Mouse (Mus musculus) gastrocnemius, adult 2 months (tissue): ENCODE data around the gene Kmt2e. TPM values are rescaled to one million over a fixed set of nuclear protein-coding genes. Genes with fewer than 3 reads are reported as not detected.

Experiments
- DNase-seq: peaks from one replicate; pipeline ENCODE4 v3.0.0; 2022
- H3K27ac ChIP-seq: fragments of 200-600 bp; 2 replicates; pipeline ENCODE4 v1.8.1; 2022; ENCODE audit warnings: mild to moderate bottlenecking
- H3K4me3 ChIP-seq: fragments of 200-600 bp; 2 replicates; pipeline ENCODE4 v1.8.1; 2022; ENCODE audit warnings: mild to moderate bottlenecking, moderate library complexity
- CTCF ChIP-seq: fragments of 200-600 bp; IDR thresholded peaks from 2 replicates; pipeline ENCODE4 v1.8.1; 2022; ENCODE audit warnings: antibody characterized with exemption, mild to moderate bottlenecking, moderate library complexity
- intact Hi-C: fragments of 180-260 bp; cut with DNase I; formaldehyde crosslinking; loops from one replicate; pipeline ENCODE4 v1.15.1; 2025
- total RNA-seq, 2 experiments: library from RNA; stranded (reverse); gene quantifications; 2 replicates each; pipeline ENCODE4 v1.2.3; 2021

Kmt2e gene
- total RNA-seq, 2 experiments from 2014 or later, result 26.4 to 28.4 TPM

DNA sequence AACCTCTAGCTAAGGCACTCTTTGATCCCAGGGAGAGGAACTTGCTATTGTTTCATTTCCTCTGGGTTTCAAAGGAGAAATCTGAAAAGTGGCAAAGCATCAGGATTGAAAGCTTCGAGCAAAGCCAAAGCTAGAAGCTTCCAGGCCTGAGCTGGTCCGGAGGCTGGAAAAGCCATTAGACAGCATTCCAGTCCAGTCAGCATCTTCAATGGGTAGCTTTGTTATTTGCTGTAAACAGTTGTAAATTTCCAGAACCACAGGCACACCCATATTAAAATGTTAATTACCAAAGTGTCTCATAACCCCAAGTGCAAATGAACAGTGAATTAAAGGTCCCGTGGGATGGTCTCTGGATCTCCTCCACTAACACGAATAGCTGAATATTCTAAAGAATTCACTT lies 21.2 kb upstream of the Kmt2e start:
- peak; percentile 41 for DNase-seq
- peak overlapping the region; percentile 97 for H3K27ac ChIP-seq
- peak overlapping the region; percentile 1 for H3K4me3 ChIP-seq
- no peak for TF ChIP-seq CTCF
- intact Hi-C loops, result no loop called here

DNA sequence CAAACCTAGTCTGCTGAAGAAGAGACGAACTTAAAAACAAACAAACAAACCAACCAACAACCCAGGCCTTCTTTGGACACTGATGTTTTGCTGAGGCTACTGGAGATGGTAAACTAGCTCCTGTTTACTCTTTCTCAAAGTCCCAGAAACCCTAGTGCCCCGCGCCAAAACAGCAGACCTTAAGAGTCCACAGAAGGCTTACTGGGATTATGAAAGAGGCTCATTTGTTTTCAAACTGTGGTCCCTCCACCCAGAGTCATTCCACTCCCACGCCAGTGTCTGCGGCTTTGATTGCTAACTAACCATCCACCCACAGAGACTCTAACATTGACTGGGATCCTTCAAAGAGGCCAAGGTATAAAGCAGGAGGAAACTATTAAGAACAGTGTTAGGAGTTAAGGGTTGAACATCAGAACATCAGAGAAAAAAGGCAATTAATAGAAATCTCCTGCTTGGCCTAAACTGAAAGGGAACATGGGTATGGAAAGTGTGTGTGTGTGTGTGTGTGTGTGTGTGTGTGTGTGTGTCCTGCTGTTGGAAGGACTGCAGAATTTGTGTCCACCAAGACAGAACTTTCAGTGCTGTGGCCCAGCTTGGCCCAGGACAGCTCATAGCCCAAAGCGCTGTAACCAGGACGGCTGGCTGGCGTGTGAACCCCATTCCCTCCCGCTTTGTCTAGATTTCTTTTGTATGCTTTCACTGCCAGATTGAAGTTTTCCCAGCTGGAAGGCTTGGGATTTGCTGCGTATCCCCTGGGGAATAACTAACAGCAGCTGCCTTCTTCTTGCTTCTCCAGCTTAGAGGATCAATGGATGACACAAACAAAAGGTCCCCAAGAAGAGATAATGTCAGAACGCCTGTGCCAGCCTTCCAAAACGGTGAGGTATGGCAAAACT lies 20.4 kb upstream of the Kmt2e start:
- no peak for TF ChIP-seq CTCF
- Histone ChIP-seq H3K4me3 (peak overlapping the region; percentile 87), H3K27ac (peak overlapping the region; percentile 97)
- DNase-seq, result peak; percentile 75
- intact Hi-C loops, result no loop called here

DNA sequence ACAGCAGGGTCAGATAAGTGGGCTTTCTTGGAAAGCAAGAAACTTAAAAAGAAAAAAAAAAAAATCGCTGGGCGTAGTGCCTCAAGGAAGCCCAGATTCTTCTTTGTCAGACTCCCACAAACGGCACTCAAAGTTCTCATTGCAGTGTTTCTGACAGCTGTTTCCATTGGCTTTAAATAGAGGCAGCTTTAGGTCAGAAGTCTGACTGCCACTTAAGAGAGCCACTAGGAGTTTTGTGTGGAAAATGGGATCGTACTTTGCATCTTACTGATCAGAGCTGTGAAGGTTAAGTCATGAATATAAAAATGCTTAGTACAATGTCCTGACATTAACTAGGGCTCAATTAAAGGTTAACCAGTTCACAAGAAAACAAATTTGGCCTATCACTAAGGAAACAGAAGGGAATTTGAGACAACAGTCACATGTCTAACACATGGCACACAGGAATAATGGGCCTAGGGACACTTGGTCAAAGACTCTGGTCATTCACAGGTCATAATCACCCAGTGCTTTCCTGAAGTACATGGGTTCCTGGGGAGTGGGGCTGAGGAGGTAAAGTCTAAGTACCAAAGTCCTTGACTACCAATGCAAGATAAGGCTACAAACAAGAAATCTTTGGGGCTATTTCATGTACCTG lies 19.6 kb upstream of the Kmt2e start:
- H3K4me3 ChIP-seq, result peak overlapping the region; percentile 87
- intact Hi-C loops, result no loop called here
- no peak for TF ChIP-seq CTCF
- H3K27ac ChIP-seq, result peak overlapping the region; percentile 97
- no peak for DNase-seq

DNA sequence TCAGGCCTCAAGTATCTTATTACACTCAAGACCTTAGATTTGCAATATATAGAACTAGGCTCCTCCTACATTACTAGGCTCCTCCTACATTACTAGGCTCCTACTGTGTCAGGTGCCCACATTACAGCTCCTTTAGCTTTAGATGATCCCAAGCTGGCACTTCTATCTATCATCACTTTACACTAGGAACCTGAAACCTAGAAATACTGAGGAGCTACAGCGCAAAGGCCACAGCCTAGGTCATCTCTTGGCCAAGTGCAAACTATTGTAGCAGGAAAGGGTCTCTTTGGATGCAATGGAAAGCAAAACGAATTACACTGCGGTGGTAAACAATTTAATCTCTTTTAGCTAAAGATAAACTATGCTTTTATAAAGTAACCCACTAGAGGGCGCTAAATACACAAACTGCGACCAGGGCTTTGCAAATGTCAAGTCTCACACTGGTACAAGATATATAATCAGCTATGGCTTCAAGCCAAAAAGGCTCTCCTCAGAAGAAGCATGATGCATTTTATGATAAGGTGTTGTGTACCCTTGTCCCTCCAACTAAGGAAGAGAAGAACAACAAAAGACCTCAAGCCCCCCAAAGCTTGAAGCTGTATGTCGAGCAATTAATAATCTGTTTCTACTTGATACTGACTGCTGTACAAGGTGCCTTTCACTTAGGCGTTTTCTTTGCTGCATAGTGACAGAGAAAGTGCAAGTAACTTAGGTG lies 18.5 kb upstream of the Kmt2e start:
- Histone ChIP-seq H3K27ac (peak overlapping the region; percentile 97), H3K4me3 (peak overlapping the region; percentile 87)
- intact Hi-C loops, result loop anchor here (2.0 kb wide), 1 partner anchor 77 kb away; no protein-coding TSS in a partner anchor
- no peak for DNase-seq
- TF ChIP-seq CTCF, result peak; percentile 87

DNA sequence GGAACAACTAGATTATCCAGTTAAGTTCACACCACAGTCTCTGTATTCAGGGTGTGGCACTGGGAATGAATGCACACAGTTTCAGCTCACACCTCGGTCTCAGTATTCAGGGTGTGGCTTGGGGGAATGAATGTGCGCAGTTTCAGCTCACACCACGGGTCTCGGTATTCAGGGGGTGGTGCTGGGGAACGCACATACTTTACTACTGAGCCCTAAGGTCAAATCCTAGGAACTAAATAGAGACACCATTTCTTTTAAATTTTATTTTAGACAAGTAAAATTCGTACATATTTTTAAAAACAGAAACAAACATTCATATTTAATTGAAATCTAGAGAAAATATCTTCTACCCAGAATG lies 18.0 kb upstream of the Kmt2e start:
- intact Hi-C loops, result loop anchor here (2.0 kb wide), 1 partner anchor 77 kb away; no protein-coding TSS in a partner anchor
- Histone ChIP-seq H3K27ac (peak overlapping the region; percentile 97), H3K4me3 (peak overlapping the region; percentile 87)
- no peak for TF ChIP-seq CTCF
- DNase-seq, result peak; percentile 53

DNA sequence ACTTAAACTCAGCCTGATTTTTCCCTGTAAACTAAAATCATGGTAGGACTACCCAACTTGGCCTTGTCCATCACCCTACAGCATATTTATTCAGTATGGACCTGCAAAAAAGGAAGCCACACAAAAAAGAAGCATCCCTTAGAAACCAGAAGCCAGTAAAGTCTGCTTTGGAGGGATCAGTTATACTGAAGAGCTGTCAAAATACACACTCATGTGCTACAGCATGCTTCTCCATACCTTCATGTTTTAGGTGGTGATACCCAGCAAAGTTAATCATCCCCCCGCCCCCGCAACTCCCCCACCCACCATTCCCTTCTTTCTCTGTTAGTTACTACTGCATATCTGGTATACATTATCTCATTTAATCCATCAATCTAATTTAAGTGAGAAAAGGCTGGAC lies 16.5 kb upstream of the Kmt2e start:
- intact Hi-C loops, result loop anchor here (1.0 to 2.0 kb wide), 2 partner anchors 15 to 75 kb away; no protein-coding TSS in a partner anchor
- Histone ChIP-seq H3K4me3 (peak overlapping the region; percentile 87), H3K27ac (peak overlapping the region; percentile 97)
- TF ChIP-seq CTCF, result no peak
- no peak for DNase-seq

DNA sequence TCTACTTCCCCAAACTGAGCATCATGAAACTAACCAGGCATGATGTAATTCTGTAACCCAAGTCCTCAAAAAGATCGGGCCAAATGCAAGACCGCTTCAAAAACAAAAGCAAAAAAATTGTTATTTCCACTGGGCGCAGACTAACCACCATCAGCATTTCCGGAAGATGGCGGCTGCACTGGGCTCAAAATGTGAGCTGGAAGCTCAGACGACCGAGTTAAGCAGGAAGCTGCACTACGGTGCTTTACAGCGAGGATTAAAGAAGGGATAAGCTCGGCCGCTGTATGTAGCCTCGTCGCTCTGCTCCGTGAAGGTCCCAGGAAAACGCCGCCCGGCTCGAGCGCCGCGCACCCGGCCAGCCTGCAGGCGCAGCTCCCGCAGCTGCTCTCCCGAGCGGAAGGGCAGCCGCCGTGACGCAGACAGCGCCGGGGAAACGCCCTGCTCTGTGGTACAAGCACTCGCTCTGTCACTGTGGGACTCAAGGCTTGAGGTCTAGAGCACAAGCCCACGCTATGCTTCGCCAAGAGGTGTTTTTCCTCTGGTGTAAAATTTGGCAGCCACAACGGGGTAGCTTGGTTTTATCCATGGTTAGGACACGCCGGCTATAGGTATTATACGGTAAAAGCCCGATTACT lies 16.0 kb upstream of the Kmt2e start:
- peak; percentile 95 for DNase-seq
- intact Hi-C loops, result loop anchor here (1.0 kb wide), 1 partner anchor 14 kb away; no protein-coding TSS in a partner anchor
- peak; percentile 13 for TF ChIP-seq CTCF
- Histone ChIP-seq H3K4me3 (peak overlapping the region; percentile 87), H3K27ac (peak overlapping the region; percentile 97)

DNA sequence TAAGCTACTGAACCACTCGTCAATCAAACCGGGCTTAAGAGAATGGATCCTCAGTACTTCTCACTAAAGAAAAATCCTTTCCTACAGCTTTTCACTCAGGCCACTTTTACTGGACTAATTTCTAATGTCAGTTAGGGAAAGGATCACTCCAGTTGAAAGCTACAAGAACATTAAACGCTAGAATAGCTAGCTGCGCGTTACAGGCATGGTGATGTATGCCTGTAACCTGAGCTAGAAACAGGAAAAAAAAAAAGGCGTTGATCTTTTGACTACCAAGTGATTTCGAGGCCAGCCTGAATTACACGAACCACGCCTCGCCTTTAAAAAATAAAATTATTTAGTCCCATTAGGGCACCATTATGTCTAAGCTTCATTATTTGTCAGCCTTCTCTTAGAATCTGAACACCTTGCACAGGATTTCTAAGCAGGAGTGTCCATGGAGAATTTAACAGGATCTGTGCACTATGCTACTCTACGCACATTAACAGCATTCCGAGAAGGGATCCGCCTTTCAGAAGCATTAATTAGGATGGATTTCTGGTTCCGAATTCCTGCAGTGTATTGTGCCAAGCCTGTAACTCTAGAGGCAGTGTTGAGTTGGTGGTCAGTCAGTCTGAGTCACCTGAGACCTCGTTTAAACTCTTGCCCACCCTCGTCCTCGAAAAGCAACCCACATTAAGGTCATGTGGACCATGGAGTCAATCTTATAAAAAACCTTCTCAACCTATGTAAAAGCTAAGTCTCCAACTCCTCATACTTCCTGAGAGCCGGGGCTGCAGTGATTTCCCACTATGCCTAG lies 15.2 kb upstream of the Kmt2e start:
- Histone ChIP-seq H3K4me3 (peak overlapping the region; percentile 87), H3K27ac (peak overlapping the region; percentile 97)
- intact Hi-C loops, result loop anchor here (1.0 kb wide), 1 partner anchor 13 kb away; no protein-coding TSS in a partner anchor
- TF ChIP-seq CTCF, result no peak; the same call in 1 of the 2 replicates
- DNase-seq, result no peak

DNA sequence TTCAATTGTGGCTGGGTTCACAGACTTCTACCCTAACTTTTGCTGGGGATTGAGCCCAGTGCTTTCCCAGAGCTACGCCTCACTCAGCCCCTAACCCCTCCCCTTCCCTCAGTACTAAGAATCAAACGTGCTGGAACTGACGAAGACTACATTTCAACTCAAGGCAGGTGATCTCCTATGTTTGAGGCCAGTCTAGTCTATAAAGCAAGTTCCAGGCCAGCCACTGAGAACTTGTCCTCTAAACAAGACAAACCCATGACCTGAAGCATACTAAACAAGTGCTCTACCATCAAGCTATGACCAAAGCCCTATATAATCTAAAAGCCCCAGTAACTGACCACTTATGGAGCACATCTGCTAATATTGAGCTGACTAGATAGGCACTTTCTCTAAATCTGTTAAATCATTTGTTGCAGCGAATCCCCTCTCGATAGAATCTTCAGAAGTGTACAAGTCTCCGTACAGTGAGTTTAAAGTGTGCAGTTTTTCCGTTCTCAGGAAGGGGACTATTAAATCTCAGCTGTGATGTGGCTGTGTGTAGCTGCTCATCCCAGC lies 14.5 kb upstream of the Kmt2e start:
- peak overlapping the region; percentile 87 for H3K4me3 ChIP-seq

DNA sequence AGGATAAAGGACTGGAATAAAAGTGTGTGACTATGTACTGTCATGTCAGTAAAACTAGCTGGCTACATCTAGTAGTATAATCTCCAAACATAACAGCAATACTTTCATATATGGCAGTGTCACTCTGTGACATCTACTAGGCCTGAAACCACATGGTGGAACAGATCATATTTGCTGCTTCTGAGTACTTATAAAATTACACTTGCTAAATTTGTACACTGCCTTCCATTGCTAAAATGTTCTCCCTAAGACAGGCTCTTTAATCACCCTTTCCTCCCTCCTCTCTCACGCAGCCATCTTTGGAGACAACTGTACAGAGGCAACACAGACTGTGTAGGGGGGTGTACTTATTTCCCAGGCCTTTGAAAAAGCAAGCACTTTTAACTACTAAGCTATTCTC lies 13.8 kb upstream of the Kmt2e start:
- peak overlapping the region; percentile 97 for H3K27ac ChIP-seq
- peak overlapping the region; percentile 87 for H3K4me3 ChIP-seq
- intact Hi-C loops, result no loop called here
- TF ChIP-seq CTCF, result no peak
- DNase-seq, result no peak

More for the DNA sequence above, 14.5 kb upstream of the Kmt2e start:
- DNase-seq, result no peak
- peak overlapping the region; percentile 97 for H3K27ac ChIP-seq
- intact Hi-C loops, result no loop called here
- no peak for TF ChIP-seq CTCF

DNA sequence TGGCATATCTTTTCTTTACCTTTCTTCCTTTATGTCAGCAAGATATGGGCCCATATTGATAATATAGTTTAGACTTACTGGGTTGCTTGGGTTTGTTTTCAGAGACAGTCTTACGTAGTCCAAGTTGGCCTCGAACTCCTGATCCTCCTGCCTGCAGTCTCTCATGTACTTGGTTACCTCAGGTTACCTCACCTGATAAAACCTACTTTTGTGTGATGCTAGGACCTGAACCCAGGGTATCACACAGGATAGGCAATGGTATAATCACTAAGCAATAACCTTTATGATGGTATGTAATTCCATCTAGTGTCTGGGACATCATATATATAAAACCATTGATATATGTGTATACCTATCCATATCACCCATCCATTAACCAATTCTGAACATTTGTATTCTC lies 12.8 kb upstream of the Kmt2e start:
- peak overlapping the region; percentile 42 for H3K4me3 ChIP-seq
- intact Hi-C loops, result no loop called here
- TF ChIP-seq CTCF, result no peak
- no peak for DNase-seq
- peak overlapping the region; percentile 97 for H3K27ac ChIP-seq
